Mouse (Mus musculus) neutrophil, adult 5-6 weeks (primary cell): ENCODE results near the gene Camk2n2. TPM values are rescaled to one million over a fixed set of nuclear protein-coding genes. Genes with fewer than 3 reads are reported as not detected.
"Not testable (repeated sequence)": the region's sequence is repeated elsewhere in the genome, so short reads cannot be mapped to it uniquely, and the experiment has no call there.

Source experiments
- ATAC-seq: fragments of 151-379, 151-347 bp; 2 replicates; pipeline ENCODE4 v1.8.0; 2017; ENCODE audit warnings: mild to moderate bottlenecking, moderate TSS enrichment; ENCODE audit not compliant: insufficient number of reproducible peaks, poor library complexity, low FRiP score, severe bottlenecking; ENCODE audit errors: extremely low read depth
- total RNA-seq: library from RNA; stranded (forward); fragments of 200-1000 nt; gene quantifications from 2 replicates; pipeline ENCODE4 v1.2.3, GENCODE M21; 2017

Camk2n2 gene
- not detected in 2 replicates for total RNA-seq

DNA sequence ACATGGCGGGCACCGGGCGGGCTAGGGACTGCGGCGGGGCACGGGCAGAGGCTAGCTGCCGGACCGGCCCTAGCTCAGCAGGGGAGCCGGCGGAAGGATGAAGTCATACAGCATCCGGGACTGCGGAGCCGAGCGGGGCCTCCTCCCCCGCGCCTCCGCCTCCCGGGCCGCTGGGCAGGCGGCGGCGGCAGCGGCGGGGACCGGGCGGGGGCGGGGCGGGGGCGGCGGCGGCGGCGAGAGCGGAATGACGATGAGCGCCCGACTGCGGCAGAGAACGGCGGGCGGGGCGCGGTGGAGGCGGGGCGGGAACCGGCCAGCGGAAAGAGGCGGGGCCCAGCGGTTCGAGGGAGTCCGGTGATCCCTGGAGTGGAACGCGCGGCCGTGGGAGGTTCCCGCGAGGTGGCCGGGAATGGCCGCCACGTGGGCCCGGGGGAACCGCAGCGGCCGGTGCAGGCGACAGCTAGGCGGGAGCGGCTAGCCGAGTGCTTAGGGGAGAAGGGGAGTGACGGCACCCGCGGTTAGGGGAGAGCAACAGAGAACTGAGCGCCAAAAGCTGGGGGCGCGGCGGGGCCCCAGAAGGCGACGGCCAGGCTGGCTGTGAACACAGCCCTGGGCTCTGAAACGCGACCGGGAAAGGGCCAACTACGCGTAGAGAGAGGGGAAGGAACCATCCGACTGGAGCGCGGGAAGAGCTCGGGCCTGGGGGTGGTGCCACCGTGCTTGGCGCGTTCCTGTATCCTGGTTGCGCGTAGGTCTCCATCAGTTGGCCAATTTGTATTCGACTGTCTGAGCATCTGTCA, at the start of gene Camk2n2:
Gene Camk2n2, minus strand, starts transcription at position 97 of the 800 bp plus-strand sequence.
- no peak for ATAC-seq

DNA sequence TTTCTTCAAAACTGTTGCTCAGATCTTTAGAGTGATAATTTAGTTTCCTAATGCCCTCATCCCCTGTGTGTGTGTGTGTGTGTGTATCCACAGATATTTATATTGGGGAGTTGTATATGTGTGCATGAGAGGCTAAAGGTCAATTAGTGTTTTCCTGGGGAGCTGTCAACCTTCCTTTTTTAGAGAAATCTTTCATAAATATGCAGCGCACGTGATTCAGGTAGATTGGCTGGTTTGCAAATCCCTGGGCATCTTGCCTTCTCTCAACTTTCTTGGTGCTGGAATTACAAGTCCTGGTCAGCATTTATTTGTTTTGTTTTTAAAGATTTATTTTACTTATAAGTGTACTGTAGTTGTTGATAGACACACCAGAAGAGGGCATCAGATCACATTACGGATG, 49.2 kb upstream of the Camk2n2 start:
- ATAC-seq, result no peak

DNA sequence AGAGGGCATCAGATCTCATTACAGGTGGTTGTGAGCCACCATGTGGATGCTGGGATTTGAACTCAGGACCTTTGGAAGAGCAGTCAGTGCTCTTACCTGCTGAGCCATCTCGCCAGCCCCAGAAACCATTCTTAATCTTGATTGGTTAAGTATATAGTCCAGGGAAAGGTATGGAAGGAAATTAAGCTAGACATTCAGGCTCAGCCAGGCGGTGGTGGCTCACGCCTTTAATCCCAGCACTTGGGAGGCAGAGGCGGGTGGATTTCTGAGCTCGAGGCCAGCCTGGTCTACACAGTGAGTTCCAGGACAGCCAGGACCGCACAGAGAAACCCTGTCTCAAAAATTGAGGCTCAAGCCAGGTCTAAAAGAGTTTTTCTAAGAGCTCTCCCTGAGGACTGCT, 46.9 kb upstream of the Camk2n2 start, which contains the start of gene Eif4g1:
Gene Eif4g1, plus strand, starts transcription at position 301 of the 400 bp plus-strand sequence.
- not testable (repeated sequence) for ATAC-seq

DNA sequence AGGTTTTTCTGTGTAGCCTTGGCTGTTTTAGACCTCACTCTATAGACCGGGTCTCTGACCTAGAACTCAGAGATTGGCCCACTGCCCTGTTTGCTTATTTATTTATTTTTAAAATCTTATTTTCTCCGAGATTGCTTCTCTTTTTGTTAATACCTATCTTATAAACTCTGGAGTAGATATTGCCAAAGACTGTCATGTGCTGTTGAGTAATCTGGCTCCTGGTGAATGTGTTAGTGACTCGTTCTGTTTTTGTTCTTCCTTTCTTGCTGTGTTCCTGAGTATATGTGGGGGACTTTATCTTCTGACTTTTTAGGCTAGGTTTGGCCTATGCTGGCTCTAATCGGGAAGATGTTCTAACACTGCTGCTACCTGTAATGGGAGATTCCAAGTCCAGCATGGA, 36.6 kb upstream of the Camk2n2 start:
- ATAC-seq, result no peak

DNA sequence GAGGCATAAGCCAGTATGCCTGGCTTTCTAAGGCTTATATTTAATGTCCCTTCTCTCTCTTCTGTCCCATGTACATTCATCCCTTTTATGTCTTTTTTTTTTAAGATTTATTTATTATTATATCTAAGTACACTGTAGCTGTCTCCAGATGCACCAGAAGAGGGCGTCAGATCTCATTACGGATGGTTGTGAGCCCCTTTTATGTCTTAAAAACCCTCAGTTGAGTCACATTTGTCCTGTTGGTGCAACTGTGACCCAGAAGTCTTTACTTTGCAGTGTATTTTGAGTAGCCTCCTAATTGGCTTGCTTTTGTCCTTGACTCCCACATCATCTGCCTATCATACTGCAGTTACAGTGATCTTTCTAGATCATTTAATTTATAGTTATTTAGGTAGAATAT, 32.2 kb upstream of the Camk2n2 start:
- ATAC-seq, result no peak

DNA sequence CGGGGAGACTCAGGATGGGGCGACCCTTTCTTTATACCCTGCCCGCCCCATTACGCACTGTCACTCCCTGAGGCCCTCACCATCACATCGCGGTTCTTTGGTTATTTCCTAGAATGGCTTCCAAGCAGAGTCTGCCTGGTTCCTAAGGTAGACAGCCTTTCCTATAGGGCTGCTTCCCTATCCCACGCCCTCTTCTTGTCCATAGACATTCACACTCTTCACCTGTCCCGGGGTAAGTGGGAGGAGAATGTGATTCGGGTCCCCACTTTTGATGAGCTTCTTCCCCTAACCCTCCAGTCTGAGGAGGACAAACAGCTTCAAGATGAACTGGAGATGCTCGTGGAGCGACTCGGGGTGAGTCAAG, 30.8 kb upstream of the Camk2n2 start:
- no peak for ATAC-seq

DNA sequence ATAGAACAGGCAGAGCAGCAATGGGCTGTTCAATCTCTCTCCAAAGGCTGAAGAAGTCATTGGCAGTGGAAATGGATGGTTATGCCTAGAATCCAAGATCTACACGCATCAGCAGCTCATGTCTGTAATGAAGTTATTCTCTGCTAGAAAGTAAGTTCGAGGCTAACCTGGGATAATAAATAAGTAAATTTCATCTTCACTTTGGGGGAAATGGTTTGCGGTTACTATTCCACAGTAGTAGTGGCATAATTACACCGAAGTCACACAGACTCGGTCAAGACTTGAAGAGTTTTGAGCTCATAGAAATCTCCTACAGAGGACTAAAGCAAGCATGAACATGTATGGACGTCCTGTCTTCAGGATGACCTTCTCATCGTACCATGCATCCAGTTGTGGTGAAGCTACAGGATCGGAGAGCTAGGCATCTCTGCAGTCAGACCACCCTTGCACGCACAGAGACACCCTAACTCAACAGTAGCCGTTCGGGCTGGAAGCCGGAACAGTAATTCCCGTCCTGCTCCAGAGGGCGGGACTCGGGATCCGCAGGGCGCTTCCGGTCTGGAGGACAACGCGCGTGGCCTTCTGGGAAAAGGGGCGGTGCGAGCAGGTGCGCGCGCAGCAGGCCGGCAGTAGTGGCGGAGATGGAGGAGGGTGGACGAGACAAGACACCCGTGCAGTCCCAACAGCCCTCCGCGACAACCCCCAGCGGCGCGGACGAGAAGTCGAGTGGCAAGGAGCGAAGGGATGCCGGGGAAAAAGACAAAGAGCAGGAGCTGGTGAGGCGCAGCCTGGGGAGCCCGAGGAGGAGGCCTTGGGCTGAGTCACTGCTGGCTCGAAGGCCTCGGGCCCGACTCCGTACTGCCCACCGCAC, 30.2 kb upstream of the Camk2n2 start, which contains the start of gene Psmd2:
Gene Psmd2, plus strand, starts transcription at position 577 of the 871 bp plus-strand sequence.
- peak; percentile 74 for ATAC-seq

DNA sequence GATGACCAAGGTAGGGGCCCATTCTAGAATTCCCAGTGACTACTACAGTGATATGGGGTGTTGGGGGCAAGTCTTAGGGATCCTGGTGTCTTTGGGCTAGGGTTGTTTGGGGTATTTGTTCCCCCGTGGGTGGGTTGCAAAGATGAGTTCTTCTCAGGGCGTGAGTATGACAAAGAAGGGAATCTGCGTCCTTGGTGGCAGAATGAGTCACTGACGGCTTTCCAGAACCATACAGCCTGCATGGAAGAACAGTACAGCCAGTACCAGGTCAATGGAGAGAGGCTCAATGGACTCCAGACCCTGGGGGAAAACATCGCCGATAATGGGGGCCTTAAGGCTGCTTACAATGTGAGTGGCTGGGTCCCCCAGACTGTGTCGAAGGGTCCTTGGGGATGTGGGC, 22.8 kb upstream of the Camk2n2 start:
- no peak for ATAC-seq

DNA sequence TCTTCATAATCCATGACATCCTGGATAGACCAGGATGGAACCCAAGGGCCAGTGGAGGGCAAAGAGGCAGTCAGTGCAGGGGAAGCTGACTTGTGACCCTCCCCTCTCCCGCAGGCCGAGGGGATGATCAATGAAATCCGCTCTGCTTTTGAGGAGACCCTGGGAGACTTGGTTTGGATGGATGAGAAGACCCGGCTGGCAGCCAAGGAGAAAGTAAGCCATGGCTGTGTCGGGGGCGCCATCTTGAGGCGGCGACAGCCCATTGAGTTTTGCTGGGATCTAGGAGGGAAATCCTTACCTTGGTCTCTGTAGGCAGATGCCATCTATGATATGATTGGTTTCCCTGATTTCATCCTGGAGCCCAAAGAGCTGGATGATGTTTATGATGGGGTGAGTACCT, 21.1 kb upstream of the Camk2n2 start:
- ATAC-seq, result peak; percentile 45; the same call in 1 of the 2 replicates

DNA sequence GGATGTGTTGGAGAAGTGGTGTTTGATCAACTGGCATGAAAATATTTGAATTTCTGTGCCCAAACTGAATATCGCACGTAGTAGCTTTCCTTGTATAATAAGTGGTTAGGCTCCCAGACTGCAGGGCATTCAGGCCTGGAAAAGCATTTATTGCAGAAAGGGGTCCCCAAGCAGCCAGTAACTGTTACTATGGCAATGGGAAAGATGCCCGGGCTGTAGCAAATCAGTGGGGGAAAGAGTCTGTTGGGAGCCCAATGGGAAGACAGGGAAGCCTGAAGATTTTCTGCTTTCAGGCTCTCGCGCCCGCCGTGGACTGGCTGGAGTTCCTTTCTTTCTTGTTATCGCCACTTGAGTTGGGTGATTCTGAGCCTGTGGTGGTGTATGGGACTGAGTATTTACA, 17.3 kb upstream of the Camk2n2 start:
- no peak for ATAC-seq

DNA sequence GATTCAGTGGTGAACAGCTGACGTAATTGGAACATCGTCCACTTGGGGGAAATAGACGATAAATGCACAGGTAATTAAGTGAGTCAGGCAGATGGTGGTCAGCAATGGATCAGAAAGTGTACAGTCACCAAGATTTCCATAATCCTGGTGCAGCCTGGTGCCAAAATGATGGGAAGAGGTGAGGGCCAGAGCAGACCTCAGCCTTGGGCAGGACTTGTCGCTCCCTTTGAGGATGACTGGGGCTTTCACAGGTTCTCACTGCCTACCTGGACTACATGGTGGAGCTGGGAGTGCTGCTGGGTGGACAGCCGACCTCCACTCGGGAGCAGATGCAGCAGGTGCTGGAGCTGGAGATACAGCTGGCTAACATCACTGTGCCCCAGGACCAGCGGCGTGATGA, 16.3 kb upstream of the Camk2n2 start:
- ATAC-seq, result no peak

DNA sequence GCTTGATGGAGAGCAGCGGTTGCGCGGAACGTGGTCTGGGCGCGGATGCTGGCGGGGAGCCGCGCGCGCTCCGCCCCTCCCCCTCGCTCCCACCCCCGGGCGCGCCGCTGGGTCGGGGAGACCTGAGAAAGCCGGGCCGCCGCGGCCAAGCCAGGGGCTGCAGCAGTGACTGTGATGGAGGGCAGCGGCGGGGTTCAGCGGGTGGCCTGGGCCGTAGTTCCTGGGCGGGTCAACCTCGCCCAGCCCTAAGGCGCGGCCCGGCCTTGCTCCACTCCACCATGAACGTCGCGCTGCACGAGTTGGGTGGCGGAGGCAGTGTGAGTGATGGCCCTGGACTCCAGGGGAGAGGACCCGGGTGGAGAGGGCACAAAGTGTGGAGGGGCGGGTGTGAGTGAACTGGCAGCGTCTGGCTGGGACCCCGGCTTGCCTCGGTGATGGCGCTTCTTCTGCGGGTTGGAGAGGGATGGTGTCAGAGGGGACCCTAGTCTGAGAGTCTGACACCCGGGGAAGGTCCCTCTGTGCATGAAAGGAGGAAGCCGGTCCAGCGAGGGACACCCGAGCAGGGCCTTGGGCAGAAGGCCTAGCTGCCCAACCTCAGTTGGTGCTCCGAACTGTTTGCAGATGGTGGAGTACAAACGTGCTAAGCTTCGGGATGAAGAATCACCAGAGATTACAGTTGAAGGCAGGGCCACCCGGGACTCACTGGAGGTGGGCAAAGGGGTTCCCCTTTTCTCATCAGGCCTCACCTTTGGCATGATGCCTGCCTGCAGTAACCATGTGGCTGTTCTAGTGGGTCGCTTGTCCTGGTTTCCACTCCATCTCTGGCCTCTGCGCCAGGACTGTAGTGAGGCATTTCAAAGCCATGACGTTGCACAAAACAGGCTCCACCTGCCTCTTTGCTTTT, 8.9 kb upstream of the Camk2n2 start, which contains the start of gene Ece2:
Gene Ece2, plus strand, starts transcription at position 98 of the 904 bp plus-strand sequence.
- no peak for ATAC-seq

DNA sequence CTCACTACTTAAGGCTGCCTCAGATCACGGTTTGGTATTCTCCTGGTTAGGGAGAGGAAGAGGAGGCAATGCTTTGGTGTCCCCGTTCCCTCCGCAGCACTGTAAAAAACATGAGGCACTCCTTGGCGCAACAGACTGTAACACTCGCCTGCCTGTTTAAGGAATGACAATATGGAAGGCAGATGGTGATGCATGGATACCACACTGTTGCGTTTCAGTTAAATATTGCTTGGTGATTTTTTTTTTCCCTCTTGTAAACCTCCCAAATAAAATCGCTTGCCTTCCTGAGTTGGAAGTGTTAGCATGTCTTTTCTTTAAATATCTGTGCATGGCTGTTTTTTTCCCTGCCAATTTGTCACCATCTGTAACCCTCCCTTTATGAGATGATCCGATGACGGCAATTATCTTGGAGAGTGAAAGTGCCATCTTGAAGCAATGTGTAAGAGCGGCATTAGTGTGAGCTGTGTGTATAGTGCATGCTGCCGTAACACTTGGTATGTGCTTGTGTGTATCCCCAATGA, 7.8 kb upstream of the Camk2n2 start:
- no peak for ATAC-seq

DNA sequence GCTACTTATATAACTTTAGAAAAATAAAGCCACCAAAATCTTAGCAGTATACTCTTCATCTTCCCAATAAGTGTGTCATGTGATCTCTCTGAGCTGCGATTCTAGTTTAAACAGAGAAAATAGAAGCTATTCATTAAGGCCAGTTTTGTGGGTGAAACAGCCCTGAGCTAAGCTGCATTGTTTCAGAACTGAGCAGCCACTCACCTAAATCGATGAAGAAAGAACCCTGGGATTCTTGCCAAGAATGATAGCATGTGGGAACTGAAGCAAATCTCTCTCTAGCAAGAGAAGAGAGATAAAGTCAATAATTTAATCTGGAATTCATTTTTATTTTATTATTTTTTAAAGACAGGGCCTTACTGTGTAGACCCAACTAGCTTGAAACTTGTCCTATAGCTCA, 2.1 kb upstream of the Camk2n2 start:
- no peak for ATAC-seq

DNA sequence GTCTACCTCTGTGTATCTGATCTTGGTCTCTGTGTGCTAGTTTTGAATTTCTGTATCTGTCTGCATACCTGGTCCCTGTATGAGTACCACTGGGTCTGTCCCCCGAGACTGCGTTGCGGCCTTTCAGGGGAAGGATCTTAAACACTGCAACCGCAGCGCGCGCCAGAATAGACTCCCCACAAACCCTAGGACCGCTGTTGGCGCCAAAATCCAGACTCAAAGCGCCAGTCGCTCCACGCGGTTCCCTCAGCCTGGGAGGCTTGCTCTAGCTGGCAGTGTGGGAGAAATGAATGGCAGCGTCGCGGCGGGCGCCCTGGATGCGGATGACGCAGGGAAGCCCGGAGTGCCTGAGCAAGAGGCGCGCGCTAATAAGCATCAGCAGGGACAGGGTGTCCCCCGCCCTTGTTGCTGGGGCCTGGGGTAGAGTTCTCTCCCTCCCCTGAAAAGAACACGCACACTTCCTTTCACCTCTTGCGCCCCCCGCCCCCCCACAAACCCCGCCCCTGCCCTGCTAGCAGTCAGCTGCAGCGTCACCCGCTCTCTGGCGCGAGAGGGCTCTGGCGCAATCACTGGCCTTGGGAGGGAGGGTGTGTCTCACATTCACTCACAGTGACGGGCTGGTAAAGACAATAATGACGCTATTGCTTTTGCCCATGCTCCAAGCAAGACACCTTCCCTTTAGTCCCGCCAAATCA, 1.1 kb upstream of the Camk2n2 start:
- peak; percentile 17; the same call in 1 of the 2 replicates for ATAC-seq

DNA sequence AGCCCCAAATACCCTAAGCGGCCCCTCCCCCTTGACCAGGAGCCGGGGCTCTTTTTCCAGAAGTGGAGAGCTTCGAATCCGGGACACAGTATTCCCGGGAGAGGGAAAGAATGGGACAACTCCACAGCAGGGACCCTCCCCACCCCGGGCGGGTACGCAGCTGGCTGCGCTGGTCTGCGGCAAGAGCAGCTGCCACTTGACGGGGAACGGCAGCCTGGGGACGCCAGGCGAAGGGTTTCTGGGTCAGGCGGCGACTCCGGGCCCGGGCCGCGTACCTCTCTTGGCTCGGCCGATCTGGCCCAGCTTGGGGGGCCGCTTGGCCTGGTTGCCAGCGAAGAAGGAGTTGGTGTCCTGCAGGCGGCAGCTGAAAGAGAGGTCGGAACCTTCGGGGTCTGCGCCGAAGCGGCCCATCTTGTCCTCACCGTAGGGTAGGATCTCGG, 316 bp downstream of the Camk2n2 start:
- ATAC-seq, result no peak

DNA sequence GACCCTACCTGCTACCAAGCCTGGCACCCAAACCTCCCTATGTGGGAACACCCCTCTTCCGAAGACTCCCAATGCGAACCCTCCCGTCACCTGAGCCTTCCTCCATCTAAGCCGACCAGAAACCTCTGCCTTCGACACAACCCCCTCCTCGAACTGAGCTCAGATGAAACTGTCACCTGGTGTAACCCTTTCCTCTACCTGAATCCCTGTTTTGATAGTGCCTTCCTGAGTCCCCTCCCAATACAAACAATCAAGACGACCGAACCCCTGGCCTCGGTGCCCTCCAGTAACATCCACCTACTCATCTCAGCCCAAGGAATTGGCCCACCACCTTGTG, 720 bp downstream of the Camk2n2 start:
- ATAC-seq, result no peak
